Mouse (Mus musculus) hindbrain, embryonic 13.5 days (tissue): ENCODE results near the gene Synpo2l. TPM values are rescaled to one million over a fixed set of nuclear protein-coding genes. Genes with fewer than 3 reads are reported as not detected.

ENCODE experiments used
- ATAC-seq: fragments of 200-750 bp; cut with Nextera tagmentation; 2 replicates; pipeline ENCODE4 v1.8.0; 2017; ENCODE audit warnings: moderate TSS enrichment; ENCODE audit not compliant: low FRiP score
- H3K27ac ChIP-seq: fragments of 300-500 bp; sonication (generic); 2 replicates; pipeline ENCODE4 v1.5.1; 2015; ENCODE audit warnings: inconsistent platforms, mild to moderate bottlenecking, moderate library complexity
- H3K27me3 ChIP-seq: fragments of 300-500 bp; sonication (generic); 2 replicates; pipeline ENCODE4 v1.6.1; 2015; ENCODE audit warnings: mild to moderate bottlenecking, inconsistent platforms
- H3K36me3 ChIP-seq: fragments of 300-500 bp; sonication (generic); 2 replicates; pipeline ENCODE4 v1.6.1; 2015; ENCODE audit warnings: mild to moderate bottlenecking, inconsistent platforms
- H3K4me1 ChIP-seq: fragments of 300-500 bp; sonication (generic); replicated peaks from 2 replicates; pipeline ENCODE4 v1.6.1; 2015; ENCODE audit warnings: inconsistent platforms
- H3K4me2 ChIP-seq: fragments of 300-500 bp; sonication (generic); 2 replicates; pipeline ENCODE4 v1.6.1; 2015; ENCODE audit warnings: inconsistent platforms, mild to moderate bottlenecking, moderate library complexity
- H3K4me3 ChIP-seq: fragments of 300-500 bp; sonication (generic); 2 replicates; pipeline ENCODE4 v1.5.1; 2015; ENCODE audit warnings: mild to moderate bottlenecking, inconsistent platforms
- H3K9ac ChIP-seq: fragments of 300-500 bp; sonication (generic); 2 replicates; pipeline ENCODE4 v1.6.1; 2015; ENCODE audit warnings: mild to moderate bottlenecking, inconsistent platforms
- H3K9me3 ChIP-seq: fragments of 300-500 bp; sonication (generic); 2 replicates; pipeline ENCODE4 v1.6.1; 2016; ENCODE audit warnings: inconsistent platforms
- WGBS: fragments of 180-500 bp; shearing (Covaris S2); methylation state at CpG from one replicate; pipeline ENCODE4 v1.1.7; 2015; 5-methylcytosine and 5-hydroxymethylcytosine counted together
- polyA plus RNA-seq: library from polyadenylated mRNA; unstranded; fragments of >200 nt; fragmentation: Nextera tagmentation; extraction: Ambion mirVana; gene quantifications from 2 replicates; pipeline ENCODE4 v1.2.1, GENCODE M21; 2015

Gene Synpo2l
- polyA plus RNA-seq, 1 experiment from 2014 or later, result 0.30 TPM

- Histone ChIP-seq H3K27me3 (no peaks in the 10 kb centered on the region), H3K4me3 (peak overlapping the region; percentile 65), H3K9ac (peak overlapping the region; percentile 86), H3K27ac (peak overlapping the region; percentile 96), H3K4me2 (peak overlapping the region; percentile 83), H3K36me3 (peaks cover 38% of the 10 kb centered on the region), H3K9me3 (no peaks in the 10 kb centered on the region), H3K4me1 (peaks cover 61% of the 10 kb centered on the region)
- 12% methylated on average over 27 of the region's 27 CpGs for WGBS
- ATAC-seq, result no peak
Observed at GRCm38 (mm10) chr14:20695761-20696520, 27.8 kb upstream of the Synpo2l start.

- Histone ChIP-seq H3K9ac (peak within 1 kb of the TSS; percentile 86), H3K27me3 (no peaks in the 10 kb centered on the region), H3K4me2 (peak within 1 kb of the TSS; percentile 83), H3K4me3 (peak within 1 kb of the TSS; percentile 65), H3K4me1 (peaks cover 54% of the 10 kb centered on the region), H3K9me3 (no peaks in the 10 kb centered on the region), H3K27ac (peak within 1 kb of the TSS; percentile 96), H3K36me3 (peaks cover 46% of the 10 kb centered on the region)
- ATAC-seq, result peak; percentile 94
- WGBS, result under 1% methylated on average over 109 of the region's 111 CpGs
Observed at GRCm38 (mm10) chr14:20694884-20695760, 27.0 kb upstream of the Synpo2l start, which contains the start of gene Fut11. Fut11 (plus strand) TSS chr14:20694968.

GRCm38 (mm10) chr14:20694185-20694883 lies 26.2 kb upstream of the Synpo2l start:
- 44% methylated on average over 13 of the region's 13 CpGs for WGBS
- peak overlapping the region; percentile 96 for H3K27ac ChIP-seq
- peaks cover 54% of the 10 kb centered on the region for H3K36me3 ChIP-seq
- H3K4me3 ChIP-seq, result peak overlapping the region; percentile 65
- peak overlapping the region; percentile 86 for H3K9ac ChIP-seq
- H3K27me3 ChIP-seq, result no peaks in the 10 kb centered on the region
- no peaks in the 10 kb centered on the region for H3K9me3 ChIP-seq
- ATAC-seq, result peak; percentile 41
- H3K4me1 ChIP-seq, result peaks cover 46% of the 10 kb centered on the region
- H3K4me2 ChIP-seq, result peak overlapping the region; percentile 83

GRCm38 (mm10) chr14:20693589-20694101 lies 25.5 kb upstream of the Synpo2l start:
- WGBS, result 95% methylated on average over 10 of the region's 10 CpGs
- Histone ChIP-seq H3K4me3 (0 out of 2 replicates have a peak overlapping the region, but pooled peaks have one; percentile 65), H3K9ac (no peak overlapping the region; the same call in 1 of the 2 replicates), H3K27ac (peak overlapping the region; percentile 96), H3K36me3 (peaks cover 59% of the 10 kb centered on the region), H3K4me1 (peaks cover 39% of the 10 kb centered on the region), H3K27me3 (no peaks in the 10 kb centered on the region), H3K9me3 (no peaks in the 10 kb centered on the region), H3K4me2 (no peak overlapping the region)
- ATAC-seq, result no peak

- Histone ChIP-seq H3K4me3 (no peak overlapping the region), H3K4me2 (no peak overlapping the region), H3K36me3 (peaks cover 76% of the 10 kb centered on the region), H3K27ac (no peak overlapping the region), H3K4me1 (peaks cover 20% of the 10 kb centered on the region), H3K9me3 (no peaks in the 10 kb centered on the region), H3K27me3 (no peaks in the 10 kb centered on the region), H3K9ac (no peak overlapping the region)
- ATAC-seq, result no peak
- whole genome bisulfite sequencing, result 91% methylated on average over 6 of the region's 6 CpGs
Observed at GRCm38 (mm10) chr14:20691772-20692171, 23.6 kb upstream of the Synpo2l start.

- Histone ChIP-seq H3K4me3 (no peak overlapping the region), H3K9me3 (no peaks in the 10 kb centered on the region), H3K4me2 (no peak overlapping the region), H3K4me1 (peaks cover 4% of the 10 kb centered on the region), H3K36me3 (peaks cover 100% of the 10 kb centered on the region), H3K27ac (no peak overlapping the region), H3K9ac (no peak overlapping the region), H3K27me3 (no peaks in the 10 kb centered on the region)
- 88% methylated on average over 2 of the region's 2 CpGs for WGBS
- no peak for ATAC-seq
Observed at GRCm38 (mm10) chr14:20689009-20689408, 20.9 kb upstream of the Synpo2l start.

GRCm38 (mm10) chr14:20686576-20686975 lies 18.4 kb upstream of the Synpo2l start:
- H3K4me2 ChIP-seq, result no peak overlapping the region
- H3K36me3 ChIP-seq, result peaks cover 100% of the 10 kb centered on the region
- no peak overlapping the region for H3K27ac ChIP-seq
- 96% methylated on average over 3 of the region's 3 CpGs for WGBS
- no peak overlapping the region for H3K9ac ChIP-seq
- H3K9me3 ChIP-seq, result no peaks in the 10 kb centered on the region
- no peak overlapping the region for H3K4me3 ChIP-seq
- no peaks in the 10 kb centered on the region for H3K27me3 ChIP-seq
- ATAC-seq, result no peak
- no peaks in the 10 kb centered on the region for H3K4me1 ChIP-seq

- H3K4me1 ChIP-seq, result no peaks in the 10 kb centered on the region
- H3K27ac ChIP-seq, result no peak overlapping the region
- no peak for ATAC-seq
- WGBS, result 85% methylated on average over 3 of the region's 3 CpGs
- H3K4me3 ChIP-seq, result no peak overlapping the region
- no peak overlapping the region for H3K4me2 ChIP-seq
- no peaks in the 10 kb centered on the region for H3K27me3 ChIP-seq
- no peak overlapping the region for H3K9ac ChIP-seq
- H3K9me3 ChIP-seq, result no peaks in the 10 kb centered on the region
- peaks cover 100% of the 10 kb centered on the region for H3K36me3 ChIP-seq
Observed at GRCm38 (mm10) chr14:20682498-20682897, 14.3 kb upstream of the Synpo2l start.

- Histone ChIP-seq H3K9me3 (no peaks in the 10 kb centered on the region), H3K4me1 (0 out of 2 replicates have a peak, but pooled peaks cover 1% of the 10 kb centered on the region), H3K4me3 (no peak overlapping the region), H3K4me2 (no peak overlapping the region), H3K9ac (no peak overlapping the region), H3K27me3 (no peaks in the 10 kb centered on the region), H3K27ac (no peak overlapping the region), H3K36me3 (peaks cover 99% of the 10 kb centered on the region)
- ATAC-seq, result no peak
- 91% methylated on average over 2 of the region's 2 CpGs for WGBS
Observed at GRCm38 (mm10) chr14:20681742-20682141, 13.6 kb upstream of the Synpo2l start.

GRCm38 (mm10) chr14:20677906-20678305 lies 9.8 kb upstream of the Synpo2l start:
- Histone ChIP-seq H3K27ac (no peak overlapping the region), H3K4me2 (no peak overlapping the region), H3K9me3 (no peaks in the 10 kb centered on the region), H3K27me3 (no peaks in the 10 kb centered on the region), H3K36me3 (peaks cover 70% of the 10 kb centered on the region), H3K4me3 (no peak overlapping the region), H3K4me1 (peaks cover 22% of the 10 kb centered on the region), H3K9ac (no peak overlapping the region)
- no peak for ATAC-seq
- WGBS, result 95% methylated on average over 4 of the region's 4 CpGs

GRCm38 (mm10) chr14:20674064-20674833 lies 6.1 kb upstream of the Synpo2l start, which contains the start of gene Sec24c:
Sec24c (plus strand) TSS chr14:20674308.
- Histone ChIP-seq H3K9ac (peak within 1 kb of the TSS; percentile 91), H3K4me2 (peak within 1 kb of the TSS; percentile 95), H3K4me3 (peak within 1 kb of the TSS; percentile 89), H3K4me1 (peaks cover 22% of the 10 kb centered on the region), H3K9me3 (no peaks in the 10 kb centered on the region), H3K27me3 (peaks cover 18% of the 10 kb centered on the region), H3K36me3 (peaks cover 33% of the 10 kb centered on the region), H3K27ac (peak within 1 kb of the TSS; percentile 86)
- peak; percentile 95 for ATAC-seq
- under 1% methylated on average over 43 of the region's 43 CpGs for WGBS
